In genomic region chr17:56961880-56962279, GRCm38 (mm10) we compare ENCODE assay signal across 30 mouse cellular contexts. TPM values are rescaled to one million over a fixed set of nuclear protein-coding genes. Genes with fewer than 3 reads are reported as not detected.
DNase-seq lines count a peak whose midpoint lies in the region; ATAC-seq and TF ChIP-seq lines count a peak whose summit lies in the region.
"Had no signal": no experiment of that assay in that cellular context is flagged by ENCODE, and none has a peak within 500 bp of the region (broad histone marks: within the 10 kb centered on the region; RNA-seq: fewer than 3 reads in every experiment).

No protein-coding gene starts in this region.

- no peak for ATAC-seq in liver, postnatal 0 days
- ATAC-seq in forebrain, postnatal 0 days = no peak
- ATAC-seq: forebrain, embryonic 14.5 days had no signal

- no peaks in the 10 kb centered on the region for H3K36me3 ChIP-seq in heart, adult 2 months (ENCODE audit: control insufficient read depth, insufficient read depth, low read length)
- no peaks in the 10 kb centered on the region for H3K36me3 ChIP-seq in liver, postnatal 0 days (replicated peaks; ENCODE audit: insufficient read depth, low read length)
- no peaks in the 10 kb centered on the region for H3K36me3 ChIP-seq in CH12.LX (replicated peaks in 1 of 2; ENCODE audit: control insufficient read depth in 1 of 2, insufficient read depth in 1 of 2, low read length in 1 of 2)
- no peaks in the 10 kb centered on the region for H3K36me3 ChIP-seq in forebrain, postnatal 0 days (ENCODE audit: insufficient read depth)
- H3K36me3 ChIP-seq: embryonic facial prominence, embryonic 13.5 days; heart, embryonic 10.5 days; hindbrain, embryonic 12.5 days; limb, embryonic 10.5 days had no signal

- 0 out of 2 replicates have a peak, but pooled peaks have one; percentile 12 for TF ChIP-seq CTCF in heart, adult 2 months (IDR thresholded peaks at IDR 0.05)
- peak; percentile 35 for TF ChIP-seq CTCF in liver, postnatal 0 days (IDR thresholded peaks at IDR 0.05; ENCODE audit: low read depth)
- TF ChIP-seq CTCF in CH12.LX (conservative IDR thresholded peaks at IDR 0.05 in 1 of 2, IDR thresholded peaks at IDR 0.05 in 1 of 2; ENCODE audit: low read depth in 2 of 2, low read length in 2 of 2) = peak in 1 of 2 experiments; percentile 33; a peak in 2 of 4 replicates
- no peak for TF ChIP-seq CTCF in forebrain, postnatal 0 days (IDR thresholded peaks at IDR 0.05; ENCODE audit: low read depth)

- no peak for DNase-seq in heart, adult 2 months
- DNase-seq in heart, postnatal 4 days = no peak
- no peak for DNase-seq in liver, postnatal 0 days
- DNase-seq in liver (no peak), CH12.LX (ENCODE audit: extremely low read depth) (no peak), R1 (ENCODE audit: low read depth, low spot score) (peak; percentile 41)
- DNase-seq in forebrain, postnatal 0 days = no peak
- DNase-seq in Muller cell, postnatal 12 days (ENCODE audit: inconsistent ontology term) = no peak
- DNase-seq: adrenal gland, adult 2 months; B cell, adult 2 months; cerebellum, postnatal 10 days; gastrocnemius, postnatal 36 days; heart, postnatal 10 days; kidney, adult 11 months; kidney, postnatal 25 days; layer of hippocampus, adult 9-11 months; lung, postnatal 10 days; midbrain, embryonic 14.5 days; thymus, adult 2 months had no signal

- TF ChIP-seq EP300 in heart, adult 2 months (IDR thresholded peaks at IDR 0.05; ENCODE audit: insufficient read depth, low read depth, low read length) = no peak
- no peak for TF ChIP-seq EP300 in liver, postnatal 0 days (IDR thresholded peaks at IDR 0.05; ENCODE audit: low read depth)
- no peak for TF ChIP-seq EP300 in CH12.LX (IDR thresholded peaks at IDR 0.05; ENCODE audit: low read length)

- intact Hi-C loops in heart, adult 2 months (cut with DNase I) = no loop called here

- no peak for TF ChIP-seq POLR2A in heart, adult 2 months (IDR thresholded peaks at IDR 0.05; ENCODE audit: insufficient read depth, low read depth, low read length)
- TF ChIP-seq POLR2A in CH12.LX (IDR thresholded peaks at IDR 0.05; ENCODE audit: low read depth, low read length) = no peak

- H3K4me2 ChIP-seq in liver, postnatal 0 days (ENCODE audit: low read depth, low read length) = no peak overlapping the region
- H3K4me2 ChIP-seq in CH12.LX (ENCODE audit: insufficient read depth, low read depth, poor library complexity, severe bottlenecking) = no peak overlapping the region
- no peak overlapping the region for H3K4me2 ChIP-seq in forebrain, postnatal 0 days (ENCODE audit: low read depth)
- H3K4me2 ChIP-seq: embryonic facial prominence, embryonic 13.5 days; hindbrain, embryonic 12.5 days; liver, embryonic 11.5 days had no signal

- no peaks in the 10 kb centered on the region for H3K79me2 ChIP-seq in heart, adult 2 months (replicated peaks; ENCODE audit: control insufficient read depth, insufficient read depth, low read length)
- H3K79me2 ChIP-seq in CH12.LX (replicated peaks; ENCODE audit: control insufficient read depth, extremely low read depth, insufficient read depth, poor library complexity, severe bottlenecking) = no peaks in the 10 kb centered on the region

- peaks cover 2% of the 10 kb centered on the region; the same call in 1 of the 2 replicates for H3K27me3 ChIP-seq in heart, adult 2 months (ENCODE audit: control insufficient read depth, insufficient read depth, low read length)
- H3K27me3 ChIP-seq in liver, postnatal 0 days (ENCODE audit: insufficient read depth, low read length) = no peaks in the 10 kb centered on the region
- H3K27me3 ChIP-seq in CH12.LX (replicated peaks) = peaks cover 21% of the 10 kb centered on the region
- no peaks in the 10 kb centered on the region for H3K27me3 ChIP-seq in forebrain, postnatal 0 days (ENCODE audit: insufficient read depth, low read length)
- H3K27me3 ChIP-seq: hindbrain, embryonic 12.5 days had no signal

- WGBS in heart, adult 2 months = 94% methylated on average over 4 of the region's 4 CpGs
- WGBS in liver, postnatal 0 days (ENCODE audit: insufficient replicate concordance) = 79% methylated on average over 4 of the region's 4 CpGs
- WGBS in forebrain, postnatal 0 days = 91% methylated on average over 4 of the region's 4 CpGs

- H3K9ac ChIP-seq in heart, adult 2 months (ENCODE audit: low read depth, low read length) = no peak overlapping the region
- no peak overlapping the region for H3K9ac ChIP-seq in liver, postnatal 0 days (replicated peaks)
- H3K9ac ChIP-seq in CH12.LX (ENCODE audit: insufficient read depth, low read depth) = no peak overlapping the region
- H3K9ac ChIP-seq in forebrain, postnatal 0 days = no peak overlapping the region
- H3K9ac ChIP-seq: embryonic facial prominence, embryonic 13.5 days; hindbrain, embryonic 12.5 days had no signal

- in situ Hi-C loops in CH12.LX (cut with MboI; ENCODE audit: low pct_ligation_motif_present, low pct_unique_long_range_greater_than_20kb, low sequenced_read_pairs) = no loop called here

- H3K4me1 ChIP-seq in heart, adult 2 months (ENCODE audit: control insufficient read depth, insufficient read depth, low read length) = no peaks in the 10 kb centered on the region
- peaks cover 12% of the 10 kb centered on the region for H3K4me1 ChIP-seq in liver, postnatal 0 days (ENCODE audit: insufficient read depth)
- H3K4me1 ChIP-seq in CH12.LX (ENCODE audit: control insufficient read depth in 1 of 2, insufficient read depth in 2 of 2) = peaks cover 7 to 13% of the 10 kb centered on the region in 2 experiments
- H3K4me1 ChIP-seq in forebrain, postnatal 0 days (ENCODE audit: insufficient read depth) = no peaks in the 10 kb centered on the region
- H3K4me1 ChIP-seq: heart, embryonic 10.5 days; hindbrain, embryonic 12.5 days had no signal

- dilution Hi-C loops in CH12.LX (cut with MboI; ENCODE audit: extremely low pct_ligation_motif_present, extremely low pct_unique_long_range_greater_than_20kb, low sequenced_read_pairs) = no loop called here

- peak; percentile 11 for TF ChIP-seq RAD21 in CH12.LX (IDR thresholded peaks at IDR 0.05; ENCODE audit: low read depth, low read length)

- H3K4me3 ChIP-seq in heart, adult 2 months = no peak overlapping the region
- no peak overlapping the region for H3K4me3 ChIP-seq in liver, postnatal 0 days (ENCODE audit: low read depth, low read length)
- no peak overlapping the region for H3K4me3 ChIP-seq in CH12.LX (replicated peaks in 1 of 3; ENCODE audit: low read depth in 2 of 3, low read length in 2 of 3, poor library complexity in 1 of 3)
- no peak overlapping the region for H3K4me3 ChIP-seq in forebrain, postnatal 0 days (ENCODE audit: low read depth, low read length)
- H3K4me3 ChIP-seq: embryonic facial prominence, embryonic 13.5 days; heart, embryonic 10.5 days; hindbrain, embryonic 12.5 days; limb, embryonic 10.5 days; myocyte had no signal

- no peaks in the 10 kb centered on the region for H3K9me3 ChIP-seq in liver, postnatal 0 days (ENCODE audit: low read length)
- peaks cover 4% of the 10 kb centered on the region for H3K9me3 ChIP-seq in CH12.LX (replicated peaks; ENCODE audit: low read length)
- no peaks in the 10 kb centered on the region for H3K9me3 ChIP-seq in forebrain, postnatal 0 days (ENCODE audit: low read length)
- H3K9me3 ChIP-seq: embryonic facial prominence, embryonic 13.5 days; heart, embryonic 10.5 days; hindbrain, embryonic 12.5 days; limb, embryonic 10.5 days had no signal

- no peak overlapping the region for H3K27ac ChIP-seq in heart, adult 2 months
- no peak overlapping the region for H3K27ac ChIP-seq in liver, postnatal 0 days (ENCODE audit: low read depth)
- no peak overlapping the region for H3K27ac ChIP-seq in CH12.LX (ENCODE audit: insufficient read depth, low read depth)
- no peak overlapping the region for H3K27ac ChIP-seq in forebrain, postnatal 0 days (ENCODE audit: low read depth, low read length)
- H3K27ac ChIP-seq: embryonic facial prominence, embryonic 13.5 days; heart, embryonic 10.5 days; hindbrain, embryonic 12.5 days; limb, embryonic 10.5 days had no signal

RNA-seq across cellular contexts. Expression of gene Acer1, which starts 20.0 kb away (rescaled TPM):
- not detected for total RNA-seq in heart, adult 2 months (2021)
- polyA plus RNA-seq in heart, adult 2 months (2012; rRNA removed) = not detected in 2 replicates
- total RNA-seq in heart, postnatal 4 days (2021) = not detected
- not detected in 2 replicates for polyA plus RNA-seq in liver, postnatal 0 days (2015; fragmentation: Nextera tagmentation; extraction: Ambion mirVana)
- total RNA-seq in CH12.LX (2012; rRNA removed) (not detected in 2 replicates), CH12.LX (2014; rRNA removed) (not detected in 2 replicates)
- polyA plus RNA-seq in CH12.LX (2012; ENCODE audit: insufficient read length, low read depth) = not detected in 2 replicates
- total RNA-seq in forebrain, postnatal 0 days (2014; rRNA removed) = not detected in 2 replicates
- polyA plus RNA-seq in forebrain, postnatal 0 days (2015; fragmentation: Nextera tagmentation; extraction: Ambion mirVana) = not detected in 2 replicates
- total RNA-seq: gastrocnemius, postnatal 36 days; heart, postnatal 10 days; left cerebral cortex, adult 8-10 months had no signal
- polyA plus RNA-seq: forebrain, embryonic 14.5 days; heart, embryonic 10.5 days; hindbrain, embryonic 12.5 days; limb, embryonic 10.5 days; liver, embryonic 11.5 days; midbrain, embryonic 14.5 days; myocyte; neural tube, embryonic 14.5 days had no signal

RNA-seq across cellular contexts. Expression of gene Mllt1, which starts 26.7 kb away (rescaled TPM):
- 10 to 100 TPM; 25.3 to 27.2 TPM for total RNA-seq in heart, adult 2 months (2021)
- 27.2 and 31.4 TPM in 2 replicates for polyA plus RNA-seq in heart, adult 2 months (2012; rRNA removed)
- total RNA-seq in heart, postnatal 4 days (2021) = 10 to 100 TPM; 40.5 to 41.6 TPM
- 4.6 and 4.8 TPM in 2 replicates for polyA plus RNA-seq in liver, postnatal 0 days (2015; fragmentation: Nextera tagmentation; extraction: Ambion mirVana)
- total RNA-seq in CH12.LX (2012; rRNA removed) (20.3 and 24.4 TPM in 2 replicates), CH12.LX (2014; rRNA removed) (15.9 and 17.1 TPM in 2 replicates)
- polyA plus RNA-seq in CH12.LX (2012; ENCODE audit: insufficient read length, low read depth) = 39.7 and 40.4 TPM in 2 replicates
- 87.6 and 109 TPM in 2 replicates for total RNA-seq in forebrain, postnatal 0 days (2014; rRNA removed)
- 58.5 and 65.8 TPM in 2 replicates for polyA plus RNA-seq in forebrain, postnatal 0 days (2015; fragmentation: Nextera tagmentation; extraction: Ambion mirVana)

RNA-seq across cellular contexts. Expression of gene Clpp, which starts 28.2 kb away (rescaled TPM):
- 10 to 100 TPM; 72.1 to 84.9 TPM for total RNA-seq in heart, adult 2 months (2021)
- polyA plus RNA-seq in heart, adult 2 months (2012; rRNA removed) = 150 and 155 TPM in 2 replicates
- total RNA-seq in heart, postnatal 4 days (2021) = 10 to 100 TPM; 55.1 to 60.7 TPM
- polyA plus RNA-seq in liver, postnatal 0 days (2015; fragmentation: Nextera tagmentation; extraction: Ambion mirVana) = 68.2 and 71.3 TPM in 2 replicates
- total RNA-seq in CH12.LX (2012; rRNA removed) (166 and 169 TPM in 2 replicates), CH12.LX (2014; rRNA removed) (114 and 120 TPM in 2 replicates)
- 115 and 117 TPM in 2 replicates for polyA plus RNA-seq in CH12.LX (2012; ENCODE audit: insufficient read length, low read depth)
- total RNA-seq in forebrain, postnatal 0 days (2014; rRNA removed) = 105 and 109 TPM in 2 replicates
- polyA plus RNA-seq in forebrain, postnatal 0 days (2015; fragmentation: Nextera tagmentation; extraction: Ambion mirVana) = 159 and 185 TPM in 2 replicates

RNA-seq across cellular contexts. Expression of gene Alkbh7, which starts 35.3 kb away (rescaled TPM):
- total RNA-seq in heart, adult 2 months (2021) = 10 to 100 TPM; 65.3 to 72.8 TPM
- polyA plus RNA-seq in heart, adult 2 months (2012; rRNA removed) = 74.5 and 90.8 TPM in 2 replicates
- total RNA-seq in heart, postnatal 4 days (2021) = 10 to 100 TPM; 42.3 to 49.3 TPM
- polyA plus RNA-seq in liver, postnatal 0 days (2015; fragmentation: Nextera tagmentation; extraction: Ambion mirVana) = 22.9 and 23.9 TPM in 2 replicates
- total RNA-seq in CH12.LX (2012; rRNA removed) (40.0 and 51.8 TPM in 2 replicates), CH12.LX (2014; rRNA removed) (32.6 and 35.4 TPM in 2 replicates)
- 21.2 and 21.8 TPM in 2 replicates for polyA plus RNA-seq in CH12.LX (2012; ENCODE audit: insufficient read length, low read depth)
- total RNA-seq in forebrain, postnatal 0 days (2014; rRNA removed) = 44.2 and 50.7 TPM in 2 replicates
- 52.2 and 56.4 TPM in 2 replicates for polyA plus RNA-seq in forebrain, postnatal 0 days (2015; fragmentation: Nextera tagmentation; extraction: Ambion mirVana)

RNA-seq across cellular contexts. Expression of gene Pspn, which starts 37.9 kb away (rescaled TPM):
- total RNA-seq in heart, adult 2 months (2021) = not detected
- polyA plus RNA-seq in heart, adult 2 months (2012; rRNA removed) = not detected in 2 replicates
- not detected for total RNA-seq in heart, postnatal 4 days (2021)
- polyA plus RNA-seq in liver, postnatal 0 days (2015; fragmentation: Nextera tagmentation; extraction: Ambion mirVana) = not detected in 2 replicates
- 0.34 TPM in 1 of 2 replicates, not detected in the other for total RNA-seq in CH12.LX (2012; rRNA removed)
- total RNA-seq in CH12.LX (2014; rRNA removed) = not detected in 2 replicates
- polyA plus RNA-seq in CH12.LX (2012; ENCODE audit: insufficient read length, low read depth) = 0.69 TPM in 1 of 2 replicates, not detected in the other
- not detected in 2 replicates for total RNA-seq in forebrain, postnatal 0 days (2014; rRNA removed)
- not detected in 2 replicates for polyA plus RNA-seq in forebrain, postnatal 0 days (2015; fragmentation: Nextera tagmentation; extraction: Ambion mirVana)
- total RNA-seq: adrenal gland, adult 2 months; gastrocnemius, postnatal 36 days; heart, postnatal 10 days; left cerebral cortex, adult 8-10 months; megakaryocyte, adult 5-6 weeks had no signal
- polyA plus RNA-seq: embryonic facial prominence, embryonic 13.5 days; limb, embryonic 10.5 days; liver, embryonic 11.5 days; midbrain, embryonic 14.5 days; neural tube, embryonic 14.5 days; thymus, adult 2 months; urinary bladder, adult 2 months had no signal
